Mouse (Mus musculus): ENCODE results near the gene Cops9.

GRCm38 (mm10) chr1:92594111-92594510 lies 47.7 kb downstream of the Cops9 start, which contains the start of gene Olfr1411:
- TF ChIP-seq POLR2A (IDR thresholded peaks at IDR 0.05; ENCODE audit: low read depth, low read length) (no peak), CTCF (IDR thresholded peaks at IDR 0.05; ENCODE audit: extremely low read depth, insufficient read length, insufficient replicate concordance, low read depth, low read length) (no peak)
